Mouse (Mus musculus) heart, adult 2 months (tissue): ENCODE measurements at regions not wholly inside any gene's neighbourhood (a gene's known extent, or its start where the extent isn't known, plus 50 kb on each side); places are given as distances from the start of the nearest gene placed in this dataset.

Experiments
- CTCF ChIP-seq: fragments of 200-600 bp; IDR thresholded peaks from 2 replicates; pipeline ENCODE4 v1.8.1; 2022; ENCODE audit warnings: antibody characterized with exemption, mild to moderate bottlenecking, moderate library complexity
- EP300 ChIP-seq: fragments of 200-500 bp; IDR thresholded peaks from 2 replicates; pipeline ENCODE4 v1.6.1; 2011; ENCODE audit warnings: low read depth, low read length, control low read depth; ENCODE audit not compliant: insufficient read depth
- POLR2A ChIP-seq: fragments of 200-500 bp; IDR thresholded peaks from 2 replicates; pipeline ENCODE4 v1.6.1; 2011; ENCODE audit warnings: mild to moderate bottlenecking, low read depth, low read length, control low read depth; ENCODE audit not compliant: insufficient read depth

GRCm38 (mm10) chr8:34727699-34728098 lies 616.2 kb upstream of the Gm10131 start:
- no peak for TF ChIP-seq CTCF
- TF ChIP-seq EP300, result no peak
- TF ChIP-seq POLR2A, result no peak
